Mouse (Mus musculus): ENCODE data around the gene Epb41.

Epb41 gene

DNA sequence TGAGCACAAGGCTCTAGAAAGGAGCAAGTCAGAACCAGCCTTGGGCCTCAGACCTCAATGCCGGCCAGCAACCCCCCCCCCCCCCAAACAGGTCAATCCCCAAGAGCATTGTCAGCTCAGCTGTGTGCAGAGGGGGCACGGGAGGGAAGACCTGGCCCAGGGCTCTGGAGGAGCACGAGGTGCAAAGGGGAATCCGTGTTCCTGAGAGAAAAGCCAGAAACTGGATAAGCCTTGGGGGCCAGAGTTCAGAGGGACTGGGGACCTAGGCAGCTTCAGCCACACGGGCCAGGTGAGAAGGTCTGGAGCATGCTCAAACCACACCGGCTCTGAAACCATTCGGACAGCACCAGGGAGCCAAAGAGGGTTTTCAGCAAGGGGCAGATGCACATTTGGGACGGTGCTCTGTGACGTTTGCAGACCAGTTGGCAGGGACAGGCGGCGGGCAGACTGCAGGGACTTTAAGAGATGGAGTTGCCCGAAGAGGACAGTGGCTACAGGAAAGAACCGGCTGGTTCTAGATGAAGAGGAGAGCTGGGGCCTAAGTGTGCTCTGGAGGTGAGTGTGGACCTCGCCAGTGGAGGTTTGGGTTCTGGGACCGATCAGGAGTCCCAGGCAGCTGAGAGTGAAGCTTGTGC, 155.5 kb downstream of the Epb41 start:
- DNase-seq: no peak

DNA sequence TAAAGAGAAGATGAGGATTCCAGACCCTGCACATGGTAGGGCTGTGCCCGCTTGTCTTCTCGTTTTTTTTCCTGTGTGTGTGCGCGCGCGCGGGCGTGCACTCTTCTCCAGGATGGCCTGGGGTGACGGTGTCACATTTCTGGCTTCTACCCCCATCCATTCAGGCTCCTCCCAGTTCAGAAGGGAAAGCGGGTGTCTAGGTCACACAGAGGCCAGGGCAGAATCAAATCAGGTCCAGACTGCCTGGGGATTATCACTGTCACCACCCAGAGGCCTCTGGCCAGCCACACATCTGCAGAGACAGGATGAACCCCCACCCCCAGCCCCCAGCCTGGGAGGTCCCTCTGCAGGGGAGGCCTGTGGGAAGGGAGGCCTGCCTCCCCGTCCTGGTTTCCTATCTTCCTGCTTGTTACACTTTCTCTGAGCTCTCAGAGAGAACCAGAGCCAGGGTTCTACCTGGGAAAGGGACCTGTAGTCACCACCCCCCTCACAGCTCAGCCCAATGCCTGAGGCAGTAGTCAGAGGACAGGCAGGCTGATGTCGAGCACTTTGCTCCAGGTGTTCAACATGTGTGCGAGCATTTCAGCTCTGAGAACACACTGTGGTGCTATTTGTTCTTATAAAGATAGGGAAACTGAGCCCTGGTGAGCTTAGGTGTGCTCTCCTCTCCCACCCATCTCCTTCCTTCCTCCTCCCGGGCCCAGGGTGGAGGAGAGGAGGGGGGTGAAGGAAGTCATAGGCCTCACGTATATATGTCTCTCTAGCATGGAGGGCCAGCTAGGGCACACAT, 156.2 kb downstream of the Epb41 start:
- DNase-seq: no peak

DNA sequence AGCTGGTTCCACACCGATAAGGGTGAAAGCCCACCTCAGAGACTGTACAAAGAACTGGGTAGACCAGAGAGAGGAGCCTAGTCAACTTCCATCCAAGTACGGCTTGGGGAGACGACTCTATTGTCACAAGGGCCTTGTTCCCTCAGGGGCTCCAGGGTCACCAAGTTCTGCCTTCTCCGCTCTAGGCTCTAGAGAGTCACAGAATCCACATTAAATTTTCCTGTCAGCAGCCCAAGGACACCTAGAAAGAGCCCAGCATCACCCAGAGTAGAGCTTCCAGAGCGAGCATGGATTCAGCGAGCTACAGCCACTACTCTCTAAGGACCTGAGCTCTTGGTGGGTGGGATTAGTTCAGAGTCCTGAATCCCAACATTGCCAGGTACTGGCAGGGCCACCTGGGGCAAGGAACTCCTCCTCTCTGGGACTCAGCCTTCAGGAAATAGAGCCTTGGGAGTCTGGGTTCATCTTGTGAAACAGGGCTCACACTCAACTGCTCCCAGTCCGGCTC, 157.0 kb downstream of the Epb41 start:
- DNase-seq: no peak

DNA sequence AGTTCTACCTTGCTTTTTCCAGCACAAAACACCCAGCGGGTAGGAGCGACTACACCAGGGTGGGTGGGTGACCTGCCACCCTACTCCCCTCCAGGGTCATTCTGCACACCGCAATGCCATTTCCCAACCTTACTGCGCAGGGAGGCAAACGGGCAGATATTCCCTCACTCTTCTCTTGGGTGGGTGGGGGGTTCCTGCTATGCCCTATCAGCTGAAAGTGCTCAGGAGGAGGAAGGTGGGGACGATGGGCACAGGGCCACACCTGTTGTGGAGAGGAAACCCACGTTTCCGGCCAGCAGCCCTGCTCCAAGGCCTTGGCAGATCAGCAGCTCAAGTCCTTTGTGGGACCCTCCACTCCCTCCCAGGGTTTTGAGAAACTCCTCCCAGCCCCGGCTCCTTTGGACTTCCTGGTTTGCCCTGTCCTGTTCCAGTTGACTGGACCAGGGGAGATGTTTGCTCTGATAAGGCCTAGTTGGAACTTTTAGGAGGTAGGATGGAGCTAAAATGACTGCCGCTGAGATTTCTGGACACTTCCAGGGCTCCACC, 158.0 kb downstream of the Epb41 start:
- DNase-seq: no peak

DNA sequence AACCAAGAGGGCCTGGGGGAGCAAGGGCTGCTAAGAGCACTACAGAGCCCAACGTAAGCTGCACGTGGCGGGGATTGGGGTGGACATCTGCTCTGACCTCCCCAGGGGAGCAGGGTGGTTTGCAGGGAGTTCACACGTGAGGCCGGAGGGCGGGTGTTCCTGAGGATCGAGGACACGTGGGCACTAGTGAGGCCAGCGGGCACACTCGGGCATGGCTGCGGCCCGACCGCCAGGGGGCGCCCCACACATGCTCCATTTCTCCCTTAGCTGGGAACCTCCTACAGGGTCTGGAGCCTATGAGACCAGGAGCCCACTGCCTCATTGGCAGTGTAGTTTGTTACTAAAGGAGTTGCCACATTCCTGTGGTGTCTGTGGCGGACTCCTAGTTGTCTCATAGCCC, 158.7 kb downstream of the Epb41 start:
- peak; percentile 57 to 69 for DNase-seq

DNA sequence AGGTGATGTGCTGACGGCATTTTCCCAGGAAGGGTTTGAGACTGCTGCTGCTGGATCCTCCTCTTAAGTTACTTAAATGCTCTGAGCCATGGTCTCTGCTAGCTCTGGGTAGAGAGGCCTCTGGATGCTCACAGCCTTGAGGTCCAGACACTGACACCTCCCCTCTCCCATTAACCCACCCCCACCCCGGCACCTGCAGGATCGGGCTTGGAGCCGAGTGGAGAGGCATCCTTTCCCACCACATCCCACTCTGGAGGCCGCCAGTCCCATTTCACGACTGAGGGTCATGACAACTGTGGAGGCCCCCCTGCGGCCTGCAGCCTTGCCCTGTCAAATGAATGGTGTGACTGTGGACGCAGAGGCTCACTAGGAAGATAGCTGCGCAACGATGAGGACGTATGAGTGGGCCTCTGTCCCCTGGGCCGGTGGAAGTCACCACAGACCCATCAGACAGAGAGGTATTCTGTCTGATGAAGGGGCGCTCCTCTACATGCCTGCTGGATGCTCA, 159.2 kb downstream of the Epb41 start:
- no peak for DNase-seq

DNA sequence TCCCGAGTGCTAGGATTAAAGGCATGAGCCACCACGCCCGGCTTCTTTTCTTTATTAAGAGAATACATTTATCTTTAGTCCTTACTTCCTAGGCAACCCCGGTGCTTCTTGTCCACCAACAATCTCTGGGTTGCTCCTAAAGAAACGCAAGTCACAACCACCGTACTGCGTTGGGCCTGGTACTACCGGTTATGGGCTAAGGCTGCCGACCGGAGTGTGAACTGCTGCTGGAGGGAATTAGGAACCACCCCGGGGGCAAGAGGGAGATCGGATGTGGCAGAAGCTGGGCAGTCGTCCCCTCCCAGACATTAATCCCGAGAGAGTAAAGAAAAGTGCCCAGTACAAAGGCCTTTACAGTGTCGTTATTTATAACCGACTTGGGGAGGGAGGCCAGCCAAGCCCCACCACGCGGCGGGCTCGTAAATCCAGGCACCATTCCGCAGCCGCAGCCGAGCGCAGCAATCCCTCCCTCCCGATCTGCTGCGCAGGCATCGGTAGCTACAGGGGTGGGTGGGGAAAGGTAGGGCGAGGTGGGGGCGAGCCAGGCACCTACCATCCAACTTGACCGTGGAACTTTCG, 160.1 kb downstream of the Epb41 start:
- no peak for DNase-seq

DNA sequence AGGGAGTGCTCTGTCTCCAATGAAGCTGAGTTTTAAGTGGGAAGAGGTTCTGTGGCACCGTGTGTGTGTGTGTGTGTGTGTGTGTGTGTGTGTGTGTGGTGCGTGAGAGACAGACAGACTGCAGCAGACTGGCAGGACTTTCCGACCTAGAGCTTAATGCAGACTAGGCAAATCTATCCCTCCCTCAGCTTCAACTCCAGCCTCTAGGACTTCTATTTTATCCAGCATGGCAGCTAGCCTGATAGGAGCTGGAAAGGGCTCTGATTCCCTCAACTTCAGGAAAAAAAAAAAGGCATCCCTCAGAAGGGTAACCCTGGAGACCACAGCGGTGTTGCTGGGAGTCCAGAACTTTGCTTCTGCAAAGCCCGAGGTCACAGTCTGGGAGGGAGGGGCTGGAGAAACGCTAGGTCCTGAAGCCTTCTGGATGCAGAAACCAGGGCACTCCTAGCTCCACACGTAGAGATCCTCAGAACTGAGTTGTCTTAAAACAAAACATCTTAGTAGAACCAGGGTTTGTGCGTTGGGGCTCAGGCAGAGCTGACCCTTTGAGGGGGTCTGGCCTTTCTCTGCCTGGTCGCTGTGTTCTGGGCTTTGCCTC, 161.0 kb downstream of the Epb41 start:
- no peak for DNase-seq

DNA sequence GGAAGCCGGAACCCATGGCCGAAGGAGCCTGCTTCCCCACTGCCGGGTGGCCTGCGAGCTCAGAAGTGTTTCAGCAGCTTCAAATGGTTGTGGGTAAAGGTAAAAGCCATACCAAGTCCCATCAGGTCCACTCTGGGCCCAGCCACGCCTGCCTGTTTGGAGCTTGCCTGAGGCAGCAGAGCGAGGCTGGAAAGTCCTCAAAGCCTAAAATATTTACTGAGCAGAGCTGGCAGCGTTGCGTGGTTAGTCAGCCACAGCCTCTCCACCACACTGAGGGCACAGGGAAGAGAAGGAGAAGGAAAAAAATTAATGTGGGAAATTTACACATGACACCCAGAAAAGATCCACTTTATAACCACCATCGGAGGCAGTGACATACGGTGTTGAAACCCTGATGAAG, 161.6 kb downstream of the Epb41 start:
- no peak for DNase-seq

DNA sequence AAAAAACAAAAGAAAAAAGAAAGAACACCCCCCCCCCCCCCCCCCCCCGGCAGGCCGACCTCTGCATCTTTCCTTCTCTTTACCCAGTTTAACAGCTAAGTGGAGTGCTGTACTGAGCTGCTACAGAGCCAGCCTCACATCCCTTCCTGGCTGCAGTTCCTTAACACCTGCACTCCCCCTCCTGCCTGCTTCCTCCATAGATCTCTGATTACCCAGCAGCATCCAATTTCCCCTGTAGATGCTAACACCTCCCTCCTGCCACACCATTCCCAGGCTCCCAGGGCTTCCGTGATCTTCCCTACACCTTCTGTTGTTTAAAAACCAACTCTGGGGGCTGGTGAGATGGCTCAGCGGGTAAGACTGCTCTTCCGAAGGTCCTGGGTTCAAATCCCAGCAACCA, 163.6 kb downstream of the Epb41 start:
- no peak for DNase-seq

DNA sequence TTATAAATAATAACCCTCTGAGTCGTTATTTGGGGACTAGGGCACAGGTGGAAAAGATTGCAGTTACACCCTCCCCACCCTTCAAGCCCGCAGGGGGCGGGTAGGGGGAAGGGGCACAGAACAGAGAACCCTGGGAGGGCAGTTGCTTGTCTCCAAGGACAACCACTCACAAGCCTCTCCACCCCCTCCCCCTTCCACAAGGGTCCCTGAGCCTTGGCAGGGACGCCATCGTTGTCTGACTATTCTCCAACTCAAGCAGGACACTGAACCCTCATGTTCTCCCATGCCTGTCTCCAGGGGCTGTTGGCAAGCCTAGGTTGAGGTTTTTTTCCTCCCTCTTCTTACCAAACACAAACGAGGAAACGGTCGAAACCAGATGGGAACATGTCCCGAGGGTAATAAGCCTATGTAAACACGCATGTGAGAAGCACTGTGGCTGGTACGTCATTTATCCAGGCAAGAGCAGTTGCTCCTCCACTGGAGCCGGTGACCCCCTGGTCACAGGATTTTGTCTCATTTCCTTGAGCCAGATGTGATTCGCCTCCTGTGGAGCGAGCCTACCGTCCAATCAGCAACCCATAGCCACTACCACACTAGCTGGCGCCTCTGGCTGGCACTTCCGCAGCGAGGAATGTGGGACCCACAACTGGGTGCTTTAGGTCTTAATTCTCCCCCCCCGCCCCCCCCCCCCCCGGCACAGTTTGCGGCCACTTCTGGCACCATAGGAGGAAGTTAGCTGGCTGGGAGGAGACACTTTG, 164.7 kb downstream of the Epb41 start:
- no peak for DNase-seq

DNA sequence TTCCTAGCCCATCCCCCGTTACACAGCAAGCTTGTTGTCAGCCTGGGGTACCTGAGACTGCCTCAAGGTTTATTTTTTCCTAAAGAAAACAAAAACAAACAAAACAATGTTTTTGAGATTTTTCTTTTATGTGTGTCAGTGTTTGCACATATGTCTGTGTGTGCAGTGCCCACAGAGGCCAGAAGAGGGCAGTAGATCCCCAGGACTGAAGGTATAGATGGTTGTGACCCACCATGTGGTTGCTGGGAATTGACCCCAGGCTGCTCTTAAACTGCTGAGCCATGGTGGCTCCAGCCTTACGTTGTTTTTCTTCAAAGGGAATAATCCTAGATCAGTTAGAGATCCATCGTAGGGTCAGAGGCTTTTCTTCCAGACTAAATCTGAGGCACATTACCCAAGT, 167.2 kb downstream of the Epb41 start:
- no peak for DNase-seq

DNA sequence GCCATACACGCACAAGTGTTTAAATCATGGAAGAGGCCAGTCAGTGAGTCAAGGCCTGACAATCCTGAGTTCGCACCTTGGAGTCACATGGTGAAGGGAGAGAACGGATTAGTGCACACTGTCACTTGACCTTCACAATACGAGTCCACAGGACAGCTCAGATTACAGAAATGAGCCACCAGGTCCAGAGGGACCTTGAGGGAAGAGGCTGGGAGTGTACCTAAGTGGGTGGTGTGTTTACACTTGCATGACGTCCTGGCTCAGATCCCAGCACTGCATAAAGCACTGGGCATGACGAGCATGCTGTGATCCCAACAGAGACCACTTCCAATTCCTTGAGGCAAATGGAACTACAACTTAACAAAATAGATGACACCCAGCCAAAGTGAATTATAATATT, 168.7 kb downstream of the Epb41 start:
- no peak for DNase-seq

DNA sequence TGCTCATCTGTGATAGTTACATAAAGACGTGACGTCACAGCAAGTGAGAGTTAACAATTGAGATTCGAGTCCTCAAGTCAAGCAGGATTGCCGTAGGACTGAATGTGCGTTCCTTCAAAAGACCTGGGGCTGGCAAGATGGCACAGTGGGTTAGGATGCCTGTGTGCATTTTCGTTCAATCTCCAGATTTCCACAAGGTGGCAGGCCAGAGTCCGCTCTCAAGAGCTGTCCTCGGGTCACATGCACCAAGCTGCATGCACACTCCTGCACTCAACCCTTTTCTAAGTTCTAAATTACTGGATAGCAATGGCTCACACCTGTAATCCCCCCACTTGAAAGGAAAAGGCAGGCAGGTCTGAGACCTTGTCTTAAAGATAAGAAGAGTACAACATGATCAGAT, 170.6 kb downstream of the Epb41 start:
- DNase-seq: peak; percentile 37 to 40

DNA sequence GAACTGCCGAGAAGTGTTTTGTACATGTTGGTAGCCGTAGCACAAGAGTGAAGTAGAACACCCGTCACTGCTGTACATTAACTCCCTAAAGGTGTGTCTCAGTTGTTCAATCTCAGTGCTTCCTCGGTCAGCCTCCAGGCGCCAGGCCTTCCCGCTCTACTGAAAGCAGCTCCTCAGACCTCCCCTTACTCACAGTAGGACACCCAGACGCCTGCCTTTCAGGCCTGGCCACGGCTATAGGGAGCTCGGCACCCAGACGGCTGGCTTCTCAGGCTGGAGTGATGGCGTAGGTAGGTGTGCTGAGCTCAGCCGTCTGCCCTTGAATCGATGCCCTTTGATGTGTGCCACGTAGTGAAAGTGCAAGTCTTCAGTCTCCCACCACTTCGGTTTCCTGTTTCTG, 174.0 kb downstream of the Epb41 start:
- DNase-seq: no peak

DNA sequence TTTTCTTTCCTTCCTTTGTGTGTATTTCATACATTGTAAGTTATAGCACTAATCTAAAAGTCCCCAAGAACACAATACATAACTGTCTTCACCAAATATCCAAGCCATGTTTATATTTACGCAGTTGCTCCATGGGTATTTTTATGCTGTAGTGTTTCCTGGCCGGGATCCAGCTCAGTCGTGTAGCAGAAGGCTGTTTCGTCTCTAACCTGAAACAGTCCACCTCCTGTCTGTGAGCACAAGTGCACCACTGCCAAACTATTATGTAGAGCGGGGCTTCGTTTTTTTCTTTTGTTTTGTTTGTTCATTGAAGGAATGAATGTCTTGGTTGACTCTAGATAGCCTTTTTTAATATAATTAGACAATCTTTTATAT, 176.0 kb downstream of the Epb41 start:
- peak; percentile 62 to 66 for DNase-seq

DNA sequence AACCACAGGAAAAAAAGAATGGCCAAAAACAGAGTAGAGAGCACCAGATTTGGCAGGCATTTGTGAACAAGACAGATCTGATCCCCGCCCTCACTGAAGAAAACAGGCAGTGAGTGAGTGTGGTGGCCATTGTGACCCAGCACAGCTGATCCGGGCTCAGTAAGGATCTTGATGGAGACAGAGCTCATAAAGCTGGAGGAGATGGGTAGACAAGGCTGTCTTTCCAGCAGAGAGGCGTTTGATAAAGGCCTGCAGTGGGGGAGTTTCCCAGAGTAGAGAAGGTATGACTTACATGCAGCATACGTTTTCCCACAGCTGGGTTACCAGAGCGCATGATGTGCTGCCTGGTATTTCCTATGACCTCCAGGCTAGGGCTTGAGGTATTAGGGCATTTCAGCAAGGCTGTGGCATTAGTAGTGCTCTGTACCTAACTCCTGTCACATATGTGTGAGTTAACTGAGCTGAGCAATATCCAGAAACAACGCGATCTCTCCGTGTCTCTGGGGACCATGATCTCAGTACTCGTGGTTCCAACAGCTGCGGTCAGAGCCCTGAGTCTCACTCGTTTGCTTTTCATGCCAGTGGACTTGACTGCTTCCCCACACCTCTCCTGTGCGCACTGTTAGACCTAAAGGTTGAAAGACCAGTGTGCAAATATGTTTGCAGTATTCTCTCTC, 176.5 kb downstream of the Epb41 start:
- DNase-seq: no peak

DNA sequence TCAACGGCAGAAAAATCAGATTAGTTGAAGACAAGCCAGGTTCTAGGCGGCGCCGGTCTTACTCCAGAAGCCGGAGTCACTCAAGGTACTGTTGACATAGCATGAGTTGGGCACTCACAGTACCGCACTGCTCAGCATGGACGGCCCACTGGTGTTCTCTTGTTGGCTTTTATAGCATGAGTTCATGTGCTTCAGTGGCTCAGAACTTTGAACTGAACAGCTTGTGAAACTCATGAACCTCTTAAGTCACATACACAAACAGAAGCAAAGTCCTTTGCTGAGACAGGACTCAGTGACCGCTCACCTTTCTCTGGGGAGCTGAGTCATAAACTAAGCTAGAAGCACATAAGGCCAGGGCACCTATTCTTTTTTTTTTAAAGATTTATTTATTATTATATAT, 177.3 kb downstream of the Epb41 start:
- no peak for DNase-seq

DNA sequence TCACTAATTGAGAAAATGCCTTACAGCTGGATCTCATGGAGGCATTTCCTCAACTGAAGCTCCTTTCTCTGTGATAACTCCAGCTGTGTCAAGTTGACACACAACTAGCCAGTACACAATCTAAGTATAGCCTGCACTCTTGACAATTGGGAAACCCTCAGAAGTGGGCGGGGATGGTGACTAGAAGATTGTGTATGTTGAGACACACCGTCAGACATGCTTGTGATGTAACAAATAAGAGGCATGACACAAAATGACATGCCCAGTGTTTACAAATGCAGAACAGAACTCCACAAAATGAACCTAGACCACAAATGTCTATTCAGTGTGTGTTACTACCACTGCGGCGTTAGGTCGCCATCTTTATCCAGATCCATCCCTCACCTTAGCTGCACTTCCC, 178.0 kb downstream of the Epb41 start:
- DNase-seq: no peak

DNA sequence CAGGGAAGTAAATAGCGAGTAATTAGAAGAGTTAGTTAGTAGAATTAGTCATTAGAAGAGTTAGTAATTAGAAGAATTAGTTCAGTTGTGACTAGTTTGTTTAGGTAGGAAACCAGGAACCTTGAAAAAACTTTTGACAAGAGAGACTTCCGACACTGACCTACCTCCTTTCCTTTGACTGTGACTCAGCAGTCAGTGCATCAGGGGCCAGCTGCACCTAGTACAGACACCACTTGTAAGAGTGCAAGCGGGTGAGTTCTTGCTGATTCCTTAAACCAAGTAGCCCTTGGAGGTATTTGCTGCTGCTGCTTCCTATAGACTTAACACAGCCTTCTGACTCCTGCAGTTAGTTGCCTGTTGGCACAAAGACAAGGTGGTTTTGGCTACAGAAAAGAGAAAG, 184.4 kb downstream of the Epb41 start:
- DNase-seq: no peak

DNA sequence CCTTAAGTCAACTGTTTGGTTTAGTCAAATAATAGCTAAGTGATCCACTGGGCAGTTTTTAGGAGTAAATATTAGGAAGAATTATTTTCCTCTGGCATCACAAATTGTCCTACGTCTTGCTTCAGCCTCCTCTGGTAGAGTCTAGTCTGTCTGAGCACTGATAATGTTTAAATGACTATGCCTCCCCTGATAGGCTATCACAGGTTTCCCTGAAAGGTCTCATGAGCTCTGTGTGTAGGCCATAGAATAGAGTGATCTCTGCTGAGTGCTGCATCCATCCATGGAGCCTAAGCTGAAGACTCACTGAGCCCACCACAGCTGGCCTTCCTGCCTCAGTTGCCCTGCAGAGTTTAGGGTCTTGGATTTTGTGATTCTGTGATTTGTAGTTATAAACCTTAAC, 186.6 kb downstream of the Epb41 start:
- no peak for DNase-seq

DNA sequence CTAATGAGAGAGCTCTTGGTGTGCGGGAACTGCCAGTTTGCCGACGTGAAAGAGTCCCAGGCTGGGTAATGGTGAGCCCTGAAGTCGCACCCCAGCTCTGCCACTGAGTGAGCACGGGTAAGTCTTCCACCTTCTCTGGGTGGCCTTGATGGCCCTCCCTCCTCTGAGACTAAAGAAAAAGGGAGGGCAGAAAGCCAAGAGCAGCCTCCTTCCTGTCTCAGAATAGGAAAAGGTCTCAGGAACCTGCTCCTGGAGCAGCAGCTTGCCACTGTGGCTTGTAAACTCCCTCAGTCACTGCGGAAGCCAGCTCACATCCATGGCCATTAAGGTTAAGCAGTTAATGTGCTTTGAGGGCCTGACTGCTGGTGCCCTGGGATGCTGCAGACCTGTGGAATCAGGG, 189.7 kb downstream of the Epb41 start:
- no peak for DNase-seq

Measured in cerebellum, adult 18-20 months (tissue).